Mouse (Mus musculus): ENCODE data around the gene Olfr420. TPM values are rescaled to one million over a fixed set of nuclear protein-coding genes. Genes with fewer than 3 reads are reported as not detected.
A peak's percentile ranks its signal among the peaks of the same experiment; 100 is the strongest.

Gene Olfr420
- polyA plus RNA-seq, 1 experiment, result not detected

GRCm38 (mm10) chr1:174159095-174159494, 3.7 kb downstream of the Olfr420 start:
- no peak overlapping the region for H3K4me3 ChIP-seq (replicated peaks; ENCODE audit: control insufficient read depth, low read depth, low read length)
- 30% methylated on average over 10 of the region's 10 CpGs for WGBS
- TF ChIP-seq CTCF (IDR thresholded peaks at IDR 0.05; ENCODE audit: control insufficient read depth, insufficient read depth, low read length) (no peak), POLR2A (IDR thresholded peaks at IDR 0.05; ENCODE audit: borderline replicate concordance, control insufficient read depth, low read depth, low read length) (no peak)
- no peaks in the 10 kb centered on the region for H3K4me1 ChIP-seq (ENCODE audit: control insufficient read depth, insufficient read depth, low read length)
- no peak overlapping the region for H3K27ac ChIP-seq (ENCODE audit: control insufficient read depth, insufficient read depth, low read depth, low read length, poor library complexity)

GRCm38 (mm10) chr1:174169024-174169423, 13.6 kb downstream of the Olfr420 start:
- no peak overlapping the region for H3K4me3 ChIP-seq (replicated peaks; ENCODE audit: control insufficient read depth, low read depth, low read length)
- no peaks in the 10 kb centered on the region for H3K4me1 ChIP-seq (ENCODE audit: control insufficient read depth, insufficient read depth, low read length)
- no peak overlapping the region for H3K27ac ChIP-seq (ENCODE audit: control insufficient read depth, insufficient read depth, low read depth, low read length, poor library complexity)
- TF ChIP-seq CTCF (IDR thresholded peaks at IDR 0.05; ENCODE audit: control insufficient read depth, insufficient read depth, low read length) (no peak), POLR2A (IDR thresholded peaks at IDR 0.05; ENCODE audit: borderline replicate concordance, control insufficient read depth, low read depth, low read length) (no peak)

- Histone ChIP-seq H3K4me1 (ENCODE audit: control insufficient read depth, insufficient read depth, low read length) (no peaks in the 10 kb centered on the region), H3K4me3 (replicated peaks; ENCODE audit: control insufficient read depth, low read depth, low read length) (no peak overlapping the region), H3K27ac (ENCODE audit: control insufficient read depth, insufficient read depth, low read depth, low read length, poor library complexity) (no peak overlapping the region)
- WGBS, result 65% methylated on average over 5 of the region's 5 CpGs
- no peak for TF ChIP-seq CTCF (IDR thresholded peaks at IDR 0.05; ENCODE audit: control insufficient read depth, insufficient read depth, low read length)
- no peak for TF ChIP-seq POLR2A (IDR thresholded peaks at IDR 0.05; ENCODE audit: borderline replicate concordance, control insufficient read depth, low read depth, low read length)
These were observed 15.5 kb downstream of the Olfr420 start for GRCm38 (mm10) chr1:174170706-174171501.

- no peak overlapping the region; the same call in 1 of the 2 replicates for H3K27ac ChIP-seq (ENCODE audit: control insufficient read depth, insufficient read depth, low read depth, low read length, poor library complexity)
- no peak overlapping the region for H3K4me3 ChIP-seq (replicated peaks; ENCODE audit: control insufficient read depth, low read depth, low read length)
- no peaks in the 10 kb centered on the region for H3K4me1 ChIP-seq (ENCODE audit: control insufficient read depth, insufficient read depth, low read length)
- TF ChIP-seq POLR2A (IDR thresholded peaks at IDR 0.05; ENCODE audit: borderline replicate concordance, control insufficient read depth, low read depth, low read length) (no peak), CTCF (IDR thresholded peaks at IDR 0.05; ENCODE audit: control insufficient read depth, insufficient read depth, low read length) (no peak)
- WGBS, result 49% methylated on average over 2 of the region's 2 CpGs
These were observed 16.1 kb downstream of the Olfr420 start for GRCm38 (mm10) chr1:174171537-174171936.

DNA sequence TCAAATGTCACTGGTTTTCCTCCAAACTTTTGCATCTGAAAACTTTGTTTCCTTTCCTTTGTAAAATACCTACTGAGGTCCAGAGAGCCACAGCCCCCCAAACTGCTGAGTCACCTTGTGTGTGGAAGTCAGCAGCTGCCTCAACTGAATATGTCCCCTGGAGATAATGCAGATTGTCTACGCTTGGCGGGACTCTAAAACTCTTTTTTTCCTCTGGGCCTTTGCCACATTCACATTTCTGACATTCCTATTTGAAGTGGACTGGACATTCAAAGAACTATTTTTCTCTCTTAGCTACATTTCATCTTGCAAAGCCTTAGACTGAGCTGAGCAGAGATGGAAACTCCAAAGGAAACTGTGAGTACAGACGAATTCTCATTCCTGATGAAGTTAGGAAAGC, 17.2 kb downstream of the Olfr420 start, which contains the start of gene Spta1:
Gene Spta1, plus strand, starts transcription at position 172 of the 400 bp plus-strand sequence.
- TF ChIP-seq POLR2A (IDR thresholded peaks at IDR 0.05; ENCODE audit: borderline replicate concordance, control insufficient read depth, low read depth, low read length), result no peak
- no peak for TF ChIP-seq CTCF (IDR thresholded peaks at IDR 0.05; ENCODE audit: control insufficient read depth, insufficient read depth, low read length)
- 31% methylated on average over 3 of the region's 3 CpGs for WGBS
- Histone ChIP-seq H3K4me1 (ENCODE audit: control insufficient read depth, insufficient read depth, low read length) (no peaks in the 10 kb centered on the region), H3K27ac (ENCODE audit: control insufficient read depth, insufficient read depth, low read depth, low read length, poor library complexity) (peak within 1 kb of the TSS; percentile 59; the same call in 1 of the 2 replicates), H3K4me3 (replicated peaks; ENCODE audit: control insufficient read depth, low read depth, low read length) (peak within 1 kb of the TSS; percentile 58)

DNA sequence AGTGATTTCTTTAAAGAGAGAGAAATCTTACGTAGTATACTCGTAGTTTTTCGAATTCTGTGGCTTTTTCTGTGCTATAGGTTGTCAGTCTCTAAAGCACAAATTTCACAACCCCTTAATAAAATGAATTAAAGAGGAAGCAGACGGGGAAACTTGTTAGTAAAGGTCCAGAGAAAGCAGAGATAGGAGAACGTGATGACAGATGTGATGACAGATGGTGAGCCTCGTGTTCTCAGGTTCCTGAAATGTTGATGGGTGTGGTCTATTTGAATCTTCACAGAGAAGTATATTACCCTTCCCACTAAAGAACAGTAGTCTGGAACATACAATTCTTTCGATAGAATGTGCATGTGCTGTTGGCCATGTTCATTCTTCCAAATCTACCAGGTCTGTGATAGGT, 49.3 kb downstream of the Olfr420 start:
- Histone ChIP-seq H3K4me3 (replicated peaks; ENCODE audit: control insufficient read depth, low read depth, low read length) (no peak overlapping the region), H3K4me1 (ENCODE audit: control insufficient read depth, insufficient read depth, low read length) (no peaks in the 10 kb centered on the region), H3K27ac (ENCODE audit: control insufficient read depth, insufficient read depth, low read depth, low read length, poor library complexity) (no peak overlapping the region)
- WGBS, result 30% methylated on average over 7 of the region's 7 CpGs
- TF ChIP-seq POLR2A (IDR thresholded peaks at IDR 0.05; ENCODE audit: borderline replicate concordance, control insufficient read depth, low read depth, low read length) (no peak), CTCF (IDR thresholded peaks at IDR 0.05; ENCODE audit: control insufficient read depth, insufficient read depth, low read length) (no peak)

Other genes starting within 250 kb of the Olfr420 start
- gene Ifi211, start 242.6 kb upstream of the Olfr420 start, polyA plus RNA-seq (2011; ENCODE audit: insufficient read depth, insufficient read length, low replicate concordance, missing spikeins), result 5.0 and 20.2 TPM in 2 replicates
- 74.7 and 117 TPM in 2 replicates for gene Mndal, start 213.1 kb upstream of the Olfr420 start, polyA plus RNA-seq (2011; ENCODE audit: insufficient read depth, insufficient read length, low replicate concordance, missing spikeins)
- 18.4 and 39.9 TPM in 2 replicates for gene Ifi203, start 213.0 kb upstream of the Olfr420 start, polyA plus RNA-seq (2011; ENCODE audit: insufficient read depth, insufficient read length, low replicate concordance, missing spikeins)
- gene Ifi202b, start 172.9 kb upstream of the Olfr420 start, polyA plus RNA-seq (2011; ENCODE audit: insufficient read depth, insufficient read length, low replicate concordance, missing spikeins), result 1.5 TPM in 1 of 2 replicates, not detected in the other
- gene Ifi205, start 123.8 kb upstream of the Olfr420 start, polyA plus RNA-seq (2011; ENCODE audit: insufficient read depth, insufficient read length, low replicate concordance, missing spikeins), result 1.1 and 1.4 TPM in 2 replicates
- not detected in 2 replicates for gene Olfr433, start 114.9 kb upstream of the Olfr420 start, polyA plus RNA-seq (2011; ENCODE audit: insufficient read depth, insufficient read length, low replicate concordance, missing spikeins)
- 0.29 TPM in 1 of 2 replicates, not detected in the other for gene Olfr432, start 106.4 kb upstream of the Olfr420 start, polyA plus RNA-seq (2011; ENCODE audit: insufficient read depth, insufficient read length, low replicate concordance, missing spikeins)
- not detected in 2 replicates for gene Olfr430, start 89.0 kb upstream of the Olfr420 start, polyA plus RNA-seq (2011; ENCODE audit: insufficient read depth, insufficient read length, low replicate concordance, missing spikeins)
- gene Olfr429, start 71.3 kb upstream of the Olfr420 start, polyA plus RNA-seq (2011; ENCODE audit: insufficient read depth, insufficient read length, low replicate concordance, missing spikeins), result not detected in 2 replicates
- not detected in 2 replicates for gene Olfr427, start 58.7 kb upstream of the Olfr420 start, polyA plus RNA-seq (2011; ENCODE audit: insufficient read depth, insufficient read length, low replicate concordance, missing spikeins)
- gene Olfr231, start 34.5 kb upstream of the Olfr420 start, polyA plus RNA-seq (2011; ENCODE audit: insufficient read depth, insufficient read length, low replicate concordance, missing spikeins), result not detected in 2 replicates
- gene Olfr424, start 24.1 kb upstream of the Olfr420 start, polyA plus RNA-seq (2011; ENCODE audit: insufficient read depth, insufficient read length, low replicate concordance, missing spikeins), result not detected in 2 replicates
- 47.1 and 68.7 TPM in 2 replicates for gene Spta1, start 17.1 kb downstream of the Olfr420 start, polyA plus RNA-seq (2011; ENCODE audit: insufficient read depth, insufficient read length, low replicate concordance, missing spikeins)
- gene Olfr419, start 96.4 kb downstream of the Olfr420 start, polyA plus RNA-seq (2011; ENCODE audit: insufficient read depth, insufficient read length, low replicate concordance, missing spikeins), result not detected in 2 replicates
- not detected in 2 replicates for gene Mptx1, start 174.9 kb downstream of the Olfr420 start, polyA plus RNA-seq (2011; ENCODE audit: insufficient read depth, insufficient read length, low replicate concordance, missing spikeins)
- not detected in 2 replicates for gene Olfr417, start 209.5 kb downstream of the Olfr420 start, polyA plus RNA-seq (2011; ENCODE audit: insufficient read depth, insufficient read length, low replicate concordance, missing spikeins)
- gene Olfr248, start 235.4 kb downstream of the Olfr420 start, polyA plus RNA-seq (2011; ENCODE audit: insufficient read depth, insufficient read length, low replicate concordance, missing spikeins), result not detected in 2 replicates